Mouse (Mus musculus): Measurements from ENCODE around the gene Nup88. TPM values are rescaled to one million over a fixed set of nuclear protein-coding genes. Genes with fewer than 3 reads are reported as not detected.
"Not testable (repeated sequence)": the region's sequence is repeated elsewhere in the genome, so short reads cannot be mapped to it uniquely, and the experiment has no call there.

The Nup88 gene
- total RNA-seq, 2 experiments from 2014 or later: 48.2 to 57.0 TPM

GRCm38 (mm10) chr11:70970560-70971540, 1.1 kb upstream of the Nup88 start:
- DNase-seq (ENCODE audit: extremely low spot score in 1 of 2, low spot score in 1 of 2): no peak

GRCm38 (mm10) chr11:70969271-70969794, 440 bp downstream of the Nup88 start:
- DNase-seq (ENCODE audit: extremely low spot score in 1 of 2, low spot score in 1 of 2): no peak

DNA sequence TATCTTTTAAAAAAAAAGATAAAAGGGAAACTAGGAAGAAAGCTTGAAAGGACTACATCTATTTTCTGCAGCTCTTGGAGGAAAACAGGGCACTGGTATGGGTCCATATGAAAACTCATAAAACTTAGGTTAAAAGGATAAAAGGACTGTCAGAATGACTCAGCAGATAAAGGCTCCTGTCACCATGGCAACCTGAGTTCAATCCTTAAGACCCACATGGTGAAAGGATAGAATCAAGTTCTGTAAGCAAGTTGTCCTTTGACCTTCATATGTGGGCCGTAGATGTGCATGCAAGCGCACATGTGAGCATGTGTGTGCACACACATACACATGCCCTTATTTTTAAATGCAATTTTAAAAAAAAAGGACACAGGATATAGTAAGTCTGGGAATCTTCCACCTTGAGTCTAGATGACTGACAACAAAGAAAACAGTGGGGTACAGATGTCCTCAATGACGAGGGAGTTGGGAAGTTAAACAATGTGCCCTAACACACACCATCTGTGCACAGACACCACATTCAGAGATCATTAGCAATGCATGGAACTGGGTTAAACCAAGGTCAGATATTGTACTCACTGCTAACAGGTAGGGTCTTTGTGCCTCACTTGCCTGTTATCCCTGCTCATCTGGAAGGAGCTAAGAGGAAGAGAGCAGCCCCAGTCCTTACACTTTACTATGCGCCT, 5.4 kb downstream of the Nup88 start:
- DNase-seq (ENCODE audit: extremely low spot score in 1 of 2, low spot score in 1 of 2): no peak

- DNase-seq (ENCODE audit: extremely low spot score in 1 of 2, low spot score in 1 of 2): no peak
Observed at GRCm38 (mm10) chr11:70960786-70961554, 8.8 kb downstream of the Nup88 start.

- DNase-seq (ENCODE audit: extremely low spot score in 1 of 2, low spot score in 1 of 2): no peak
Observed at GRCm38 (mm10) chr11:70954711-70955110, 15.1 kb downstream of the Nup88 start.

GRCm38 (mm10) chr11:70944935-70945817, 24.6 kb downstream of the Nup88 start:
- no peak for DNase-seq (ENCODE audit: extremely low spot score in 1 of 2, low spot score in 1 of 2)

DNA sequence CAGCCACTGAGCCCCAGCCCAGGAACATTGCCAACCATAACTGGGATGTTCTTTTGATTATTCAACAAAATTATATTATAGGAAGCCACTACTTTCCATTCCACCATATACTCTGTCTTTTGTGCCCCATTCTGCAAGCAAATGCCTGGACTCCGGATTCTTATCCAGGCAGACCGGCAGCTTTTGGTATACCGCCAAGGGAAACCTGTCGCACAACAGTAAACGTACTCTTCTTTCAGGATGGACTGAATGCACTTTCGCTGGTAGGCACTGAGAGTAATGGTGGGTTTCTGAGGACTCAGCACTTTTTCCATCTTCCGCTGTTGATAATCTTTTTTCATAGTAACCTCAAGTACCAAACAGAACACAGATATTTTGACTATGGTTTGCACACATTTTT, 26.1 kb downstream of the Nup88 start:
- no peak for DNase-seq (ENCODE audit: extremely low spot score in 1 of 2, low spot score in 1 of 2)

GRCm38 (mm10) chr11:70942596-70942995, 27.2 kb downstream of the Nup88 start:
- DNase-seq (ENCODE audit: extremely low spot score in 1 of 2, low spot score in 1 of 2): no peak

DNA sequence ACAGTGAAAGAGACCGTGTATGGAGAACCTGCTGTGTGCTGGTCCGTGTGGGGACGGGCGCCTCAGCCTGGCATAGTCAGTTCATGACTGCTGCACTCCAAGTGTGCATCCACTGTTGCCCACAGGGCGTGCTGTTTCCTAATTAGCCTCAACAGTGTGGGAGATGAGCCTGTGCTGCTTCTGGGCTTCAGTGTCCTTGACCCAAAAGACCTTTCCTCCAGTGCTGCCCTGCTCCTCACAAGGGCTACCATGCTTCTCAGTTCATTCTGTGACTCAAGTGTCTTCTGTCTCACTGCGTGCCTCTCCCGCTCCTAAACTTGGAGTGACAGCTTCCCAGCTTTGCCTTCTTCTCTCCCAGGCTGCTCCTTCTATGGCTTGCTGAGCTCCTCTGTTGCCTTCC, 34.5 kb downstream of the Nup88 start:
- DNase-seq (ENCODE audit: extremely low spot score in 1 of 2, low spot score in 1 of 2): no peak

DNA sequence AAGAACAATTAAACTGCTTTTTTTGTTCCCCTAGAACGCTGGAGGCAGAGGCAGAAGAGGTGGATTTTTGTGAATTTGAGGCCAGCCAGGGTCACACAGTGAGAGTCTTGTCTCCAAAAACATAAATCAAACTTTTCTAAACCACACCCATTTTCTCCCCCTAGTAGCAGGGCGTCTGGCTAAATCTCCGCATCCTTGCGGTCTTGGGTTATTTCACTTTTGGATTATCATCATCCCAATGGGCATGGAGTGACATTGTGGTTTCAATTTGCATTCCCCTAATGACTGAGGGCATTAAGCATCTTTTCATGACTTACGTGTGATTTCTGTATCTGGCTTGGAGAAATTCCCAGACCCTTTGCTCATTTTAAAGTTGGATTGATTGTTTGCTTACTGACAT, 38.3 kb downstream of the Nup88 start:
- DNase-seq (ENCODE audit: extremely low spot score in 1 of 2, low spot score in 1 of 2): no peak

DNA sequence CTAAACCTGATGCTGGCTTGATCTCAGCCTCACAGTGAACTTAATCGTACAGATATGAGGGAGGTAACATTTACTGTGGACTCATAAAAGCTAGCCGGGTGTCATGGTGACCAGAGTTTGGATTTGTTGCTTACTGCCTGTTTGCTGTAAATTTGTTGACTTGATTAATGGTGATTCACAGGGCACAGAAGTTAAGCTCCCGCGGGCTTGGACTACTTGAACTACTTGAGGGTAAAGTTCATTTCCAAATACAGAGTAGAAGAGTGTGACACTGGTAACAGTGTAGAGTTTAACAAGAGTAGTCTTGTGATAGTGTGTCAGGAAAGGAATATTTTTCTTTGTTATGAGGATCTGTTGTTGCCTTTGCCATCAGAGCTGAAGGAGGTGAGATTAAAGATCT, 50.2 kb downstream of the Nup88 start:
- DNase-seq (ENCODE audit: extremely low spot score in 1 of 2, low spot score in 1 of 2): no peak

DNA sequence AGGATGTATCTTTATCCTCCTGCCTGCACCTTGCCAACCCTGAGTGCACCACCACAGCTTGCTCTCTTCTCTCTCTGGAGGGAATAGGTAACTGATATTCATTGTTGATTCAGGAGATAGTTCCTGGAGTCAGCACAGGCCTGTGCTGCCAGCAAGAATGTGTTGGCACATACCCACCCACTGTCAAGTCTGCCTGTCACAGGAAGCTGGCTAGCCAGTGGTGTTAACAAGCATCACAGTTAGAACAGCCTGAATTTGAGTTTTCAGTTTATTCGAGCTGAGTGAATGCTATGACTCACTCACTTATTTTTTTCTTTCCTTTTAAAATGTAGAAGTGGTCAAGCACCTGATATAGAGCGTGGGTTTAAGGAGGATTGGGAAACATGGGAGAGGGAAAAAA, 51.9 kb downstream of the Nup88 start:
- no peak for DNase-seq (ENCODE audit: extremely low spot score in 1 of 2, low spot score in 1 of 2)

GRCm38 (mm10) chr11:70911920-70912319, 57.9 kb downstream of the Nup88 start:
- DNase-seq (ENCODE audit: extremely low spot score in 1 of 2, low spot score in 1 of 2): no peak

DNA sequence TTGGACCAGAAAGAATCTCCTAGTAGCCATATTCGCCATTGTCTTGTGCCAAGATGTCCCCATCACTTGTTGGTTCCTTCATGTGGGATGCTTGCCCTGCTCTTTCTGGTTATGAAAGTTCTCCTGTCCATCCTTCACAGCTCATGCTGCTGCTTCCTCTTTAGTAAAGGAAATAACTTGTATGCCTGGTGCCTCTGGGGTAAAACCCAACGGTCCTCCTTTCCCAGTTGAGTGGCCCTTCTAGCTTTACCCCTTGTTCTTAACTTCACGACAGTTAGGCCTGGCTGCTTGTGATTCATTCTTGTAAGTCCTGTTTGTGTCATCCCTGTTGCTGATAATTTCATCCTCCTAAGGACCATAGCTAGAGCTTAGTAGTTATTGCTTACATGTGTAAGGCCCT, 58.5 kb downstream of the Nup88 start:
- DNase-seq (ENCODE audit: extremely low spot score in 1 of 2, low spot score in 1 of 2): no peak

GRCm38 (mm10) chr11:70906681-70907080, 63.1 kb downstream of the Nup88 start:
- no peak for DNase-seq (ENCODE audit: extremely low spot score in 1 of 2, low spot score in 1 of 2)

GRCm38 (mm10) chr11:70898182-70898581, 71.6 kb downstream of the Nup88 start:
- DNase-seq (ENCODE audit: extremely low spot score in 1 of 2, low spot score in 1 of 2): not testable (repeated sequence)

DNA sequence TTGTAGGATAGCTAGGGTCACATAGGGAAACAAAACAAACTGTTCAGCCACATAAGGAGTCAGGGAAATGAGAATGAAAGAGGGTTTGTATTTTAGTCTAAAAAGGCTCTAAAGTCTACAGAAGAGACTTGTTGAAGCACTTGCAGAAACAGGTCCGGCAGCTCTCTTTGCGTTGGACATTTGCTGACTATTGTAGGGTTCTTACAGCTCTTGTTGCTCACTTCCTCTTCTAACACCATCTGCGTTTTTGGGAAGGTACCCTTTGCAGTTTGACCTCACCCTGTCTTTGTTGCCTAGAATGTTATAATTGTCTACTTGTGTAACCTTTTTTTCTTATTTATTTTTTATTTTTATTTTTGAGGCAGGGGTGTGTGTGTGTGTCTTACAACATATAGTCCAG, 72.1 kb downstream of the Nup88 start:
- no peak for DNase-seq (ENCODE audit: extremely low spot score in 1 of 2, low spot score in 1 of 2)

Measured in layer of hippocampus, postnatal 25 days (tissue).